Comparison of ENCODE assay signal across 7 mouse cellular contexts in genomic region chr7:80660619-80661018, GRCm38 (mm10). TPM values are rescaled to one million over a fixed set of nuclear protein-coding genes. Genes with fewer than 3 reads are reported as not detected.
DNase-seq lines count a peak whose midpoint lies in the region; ATAC-seq lines count a peak whose summit lies in the region.

No protein-coding gene starts in this region.

- H3K9me3 ChIP-seq in heart, embryonic 14.5 days (ENCODE audit: control insufficient read depth, low read length) = no peaks in the 10 kb centered on the region

- H3K27ac ChIP-seq in heart, embryonic 14.5 days (replicated peaks in 1 of 2; ENCODE audit: control insufficient read depth in 1 of 2, insufficient read depth in 1 of 2, low read depth in 2 of 2, low read length in 2 of 2) = peak overlapping the region; percentile 52 to 58

- no peak overlapping the region for H3K9ac ChIP-seq in heart, embryonic 14.5 days (ENCODE audit: low read length)

- no peak overlapping the region for H3K4me2 ChIP-seq in heart, embryonic 14.5 days (ENCODE audit: low read length)

- peaks cover 27 to 44% of the 10 kb centered on the region in 2 experiments for H3K4me1 ChIP-seq in heart, embryonic 14.5 days (ENCODE audit: control insufficient read depth in 2 of 2, insufficient read depth in 2 of 2, low read length in 2 of 2)

- peak; percentile 68 for DNase-seq in urinary bladder, postnatal 14 days (ENCODE audit: low spot score)
- no peak for DNase-seq in urinary bladder, postnatal 4 days (ENCODE audit: low spot score in 2 of 2)
- DNase-seq in cerebellum, postnatal 14 days = peak; percentile 97
- peak; percentile 38 to 68 for DNase-seq in left cerebral cortex, adult 9 months (ENCODE audit: low spot score in 2 of 2)
- DNase-seq in ovary, postnatal 36 days (ENCODE audit: low spot score) = peak; percentile 67

- H3K27me3 ChIP-seq in heart, embryonic 14.5 days (ENCODE audit: control insufficient read depth, insufficient read depth, low read length) = no peaks in the 10 kb centered on the region

- H3K4me3 ChIP-seq in heart, embryonic 14.5 days (ENCODE audit: control insufficient read depth in 1 of 2, insufficient read depth in 1 of 2, low read depth in 1 of 2, low read length in 2 of 2) = no peak overlapping the region

- no peaks in the 10 kb centered on the region for H3K36me3 ChIP-seq in heart, embryonic 14.5 days (ENCODE audit: control insufficient read depth, insufficient read depth, low read length)

- no peak for ATAC-seq in heart, embryonic 14.5 days (ENCODE audit: insufficient number of reproducible peaks, insufficient read depth, low FRiP score, low read depth)
- no peak for ATAC-seq in inflammation-experienced regulatory T-cells, adult 6 months

- 66% methylated on average over 4 of the region's 4 CpGs for WGBS in heart, embryonic 14.5 days

RNA-seq across cellular contexts. Expression of gene Crtc3, which starts 28.1 kb away (rescaled TPM):
- polyA plus RNA-seq in heart, embryonic 14.5 days (2014; fragmentation: Nextera tagmentation; extraction: Ambion mirVana) = 16.2 and 18.5 TPM in 2 replicates
- polyA plus RNA-seq in inflammation-experienced regulatory T-cells, adult 6 months (2017; shearing (Covaris generic)) = 10 to 100 TPM in 2 of 3 experiments, 1 to 10 TPM in 1; 8.7 to 24.0 (median 21.0) TPM

Comparison
In these comparisons a context has a peak if more than half of its experiments do, and no peak if none do; other contexts are left out.
1. DNase-seq: peak in urinary bladder, postnatal 14 days (single experiment), cerebellum, postnatal 14 days (2 of 2), left cerebral cortex, adult 9 months (2 of 2) and ovary, postnatal 36 days (single experiment); none in urinary bladder, postnatal 4 days (0 of 2).